Mouse (Mus musculus) testis, postnatal 14 days (tissue): Measurements from ENCODE around the gene Fam204a.

Experiments
- DNase-seq: peaks from one replicate; pipeline ENCODE4 v3.0.0; 2021; ENCODE audit warnings: low spot score

The Fam204a gene

GRCm38 (mm10) chr19:60225899-60226844 is at the start of gene Fam204a:
Gene Fam204a (minus strand): TSS chr19:60226701.
- DNase-seq = peak; percentile 95

GRCm38 (mm10) chr19:60265789-60266188 is 39.3 kb upstream of the Fam204a start:
- DNase-seq = no peak

GRCm38 (mm10) chr19:60260689-60261088 is 34.2 kb upstream of the Fam204a start:
- DNase-seq = no peak

- no peak for DNase-seq
Observed at GRCm38 (mm10) chr19:60252021-60252420, 25.5 kb upstream of the Fam204a start.

- DNase-seq = no peak
Observed at GRCm38 (mm10) chr19:60251197-60251596, 24.7 kb upstream of the Fam204a start.

- DNase-seq = no peak
Observed at GRCm38 (mm10) chr19:60245250-60245649, 18.7 kb upstream of the Fam204a start.

GRCm38 (mm10) chr19:60242620-60243019 is 16.1 kb upstream of the Fam204a start:
- no peak for DNase-seq

- DNase-seq = no peak
Observed at GRCm38 (mm10) chr19:60241916-60242602, 15.6 kb upstream of the Fam204a start.

- no peak for DNase-seq
Observed at GRCm38 (mm10) chr19:60231542-60231941, 5.0 kb upstream of the Fam204a start.

GRCm38 (mm10) chr19:60226845-60227235 is 339 bp upstream of the Fam204a start:
- DNase-seq = peak; percentile 14

GRCm38 (mm10) chr19:60219395-60219794 is 7.1 kb downstream of the Fam204a start:
- DNase-seq = no peak

GRCm38 (mm10) chr19:60217985-60218384 is 8.5 kb downstream of the Fam204a start:
- DNase-seq = no peak

GRCm38 (mm10) chr19:60208173-60208572 is 18.3 kb downstream of the Fam204a start:
- no peak for DNase-seq

GRCm38 (mm10) chr19:60204176-60204575 is 22.3 kb downstream of the Fam204a start:
- DNase-seq = no peak

- DNase-seq = no peak
Observed at GRCm38 (mm10) chr19:60200294-60200693, 26.2 kb downstream of the Fam204a start.

- no peak for DNase-seq
Observed at GRCm38 (mm10) chr19:60199152-60199551, 27.3 kb downstream of the Fam204a start.

GRCm38 (mm10) chr19:60192790-60193189 is 33.7 kb downstream of the Fam204a start:
- no peak for DNase-seq

GRCm38 (mm10) chr19:60189206-60189605 is 37.3 kb downstream of the Fam204a start:
- DNase-seq = no peak

GRCm38 (mm10) chr19:60182901-60183300 is 43.6 kb downstream of the Fam204a start:
- no peak for DNase-seq

- no peak for DNase-seq
Observed at GRCm38 (mm10) chr19:60182171-60182570, 44.3 kb downstream of the Fam204a start.

GRCm38 (mm10) chr19:60178771-60179563 is 47.5 kb downstream of the Fam204a start:
- no peak for DNase-seq

GRCm38 (mm10) chr19:60165417-60165816 is 61.1 kb downstream of the Fam204a start:
- DNase-seq = no peak
